Mouse (Mus musculus): ENCODE data around the gene Lamc1.

DNA sequence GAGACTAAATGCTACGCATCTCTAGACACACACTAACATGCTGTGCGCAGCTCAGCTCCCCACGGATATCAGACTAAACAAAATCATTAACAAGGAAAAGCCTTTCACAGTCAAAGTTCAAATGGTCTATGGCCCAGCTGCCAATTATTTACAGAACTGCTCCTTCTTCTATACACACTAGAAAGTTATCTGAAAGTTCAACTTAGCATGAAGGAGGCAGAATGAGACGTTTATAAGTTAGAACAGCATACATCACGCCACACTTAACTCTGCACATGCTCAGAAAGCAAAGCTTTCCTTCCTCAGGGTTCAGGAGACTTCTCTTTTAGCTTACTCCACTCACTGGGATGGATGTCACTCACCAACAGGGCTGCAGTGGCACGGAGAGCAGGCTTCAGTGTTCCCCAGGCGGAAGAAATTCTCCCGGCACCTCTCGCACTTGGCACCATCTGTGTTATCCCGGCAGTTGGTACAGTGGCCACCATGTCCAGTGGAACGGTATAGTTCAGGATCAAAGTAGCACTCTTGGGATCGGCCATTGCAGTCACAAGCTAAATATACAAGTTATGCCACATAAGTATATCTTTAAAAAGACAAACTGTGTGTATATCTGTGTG lies 80.9 kb downstream of the Lamc1 start:
- TF ChIP-seq POLR2A (IDR thresholded peaks at IDR 0.05; ENCODE audit: low read depth, low read length) (no peak), CTCF (IDR thresholded peaks at IDR 0.05; ENCODE audit: borderline replicate concordance, insufficient read depth, low read length) (no peak)

Data from embryonic fibroblast, embryonic 13.5 days (primary cell).